Mouse (Mus musculus): Measurements from ENCODE around the gene Ppl.

The Ppl gene

DNA sequence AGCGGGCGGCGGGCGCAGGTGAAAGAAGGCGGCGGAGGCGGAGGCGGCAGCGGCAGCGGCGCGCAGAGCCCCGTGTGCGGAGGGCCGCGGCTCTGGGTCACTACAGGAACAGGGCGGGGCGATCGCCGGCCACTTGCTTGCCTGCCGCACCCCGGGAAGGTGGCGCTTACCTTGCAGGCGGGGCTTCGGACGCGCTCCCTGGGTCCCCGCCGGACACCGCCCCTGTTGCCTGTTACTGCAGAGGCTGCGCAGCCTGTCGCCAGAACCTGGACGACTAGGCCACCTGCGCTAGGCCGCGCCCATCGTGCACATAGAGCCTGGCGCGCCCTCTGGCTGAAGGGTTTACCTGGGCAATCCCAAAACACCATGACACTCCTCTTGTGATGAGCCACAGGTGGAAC, at the start of gene Ppl:
TSS of gene Ppl (minus strand) at position 21 of the 401 bp plus-strand sequence.
- DNase-seq (ENCODE audit: low spot score), result peak; percentile 58

DNA sequence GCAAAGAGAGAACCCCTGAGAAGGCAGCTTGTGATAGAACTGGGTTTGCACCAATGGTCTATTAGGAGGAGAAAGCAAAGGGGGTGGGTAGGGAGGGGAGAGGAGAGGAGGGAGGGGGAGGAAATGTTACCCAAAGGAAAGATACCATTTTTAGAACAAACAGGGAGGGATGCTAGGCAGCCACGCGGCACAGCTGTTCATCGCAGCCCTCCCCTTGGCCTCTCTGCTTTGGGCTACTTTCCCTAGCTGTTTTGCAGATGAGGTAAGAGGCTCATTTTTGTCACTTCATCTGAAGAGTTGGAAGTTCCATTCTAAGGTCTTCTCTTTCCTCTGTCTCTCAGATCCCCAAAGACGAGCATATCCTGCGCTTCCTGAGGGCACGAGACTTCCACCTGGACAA, 40.4 kb upstream of the Ppl start:
- no peak for DNase-seq (ENCODE audit: low spot score)

DNA sequence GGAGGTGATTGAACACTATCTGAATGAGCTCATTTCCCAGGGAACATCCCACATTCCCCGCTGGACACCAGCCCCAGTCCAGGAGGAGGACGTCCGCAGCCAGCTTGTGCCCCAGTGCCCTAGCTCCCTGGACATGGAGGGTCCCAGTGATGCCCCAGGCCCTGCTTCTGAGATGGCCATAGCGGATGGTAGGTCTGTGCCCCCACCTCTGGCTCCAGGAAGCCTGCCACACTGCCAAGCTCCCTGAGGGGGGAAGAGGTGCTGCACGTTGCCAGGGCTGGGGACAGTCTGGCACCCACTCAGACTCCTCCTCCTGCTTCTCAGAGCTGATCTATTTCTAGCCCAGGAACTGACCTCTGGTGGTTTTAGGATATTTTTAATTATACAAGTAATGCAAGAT, 36.6 kb upstream of the Ppl start:
- DNase-seq (ENCODE audit: low spot score), result no peak

DNA sequence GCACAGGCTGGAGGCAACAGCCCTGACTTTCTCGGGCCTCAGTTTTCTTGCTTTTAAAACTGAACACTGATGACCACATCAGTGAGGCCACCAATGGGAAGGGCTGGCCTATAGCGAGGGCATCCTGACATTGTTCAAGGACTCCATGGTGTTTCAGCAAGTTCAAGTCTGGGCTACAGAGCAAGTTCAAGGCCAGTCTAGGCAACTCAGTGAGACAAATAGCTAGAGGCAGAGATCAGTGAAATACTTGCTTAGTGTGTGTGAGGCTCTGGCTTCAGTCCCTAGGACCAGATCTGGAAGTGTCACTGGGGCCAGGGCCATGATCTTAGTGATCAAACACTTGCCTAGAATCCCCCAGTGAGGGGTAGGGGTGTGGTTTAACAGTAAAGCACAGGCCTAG, 35.8 kb upstream of the Ppl start:
- DNase-seq (ENCODE audit: low spot score), result no peak

DNA sequence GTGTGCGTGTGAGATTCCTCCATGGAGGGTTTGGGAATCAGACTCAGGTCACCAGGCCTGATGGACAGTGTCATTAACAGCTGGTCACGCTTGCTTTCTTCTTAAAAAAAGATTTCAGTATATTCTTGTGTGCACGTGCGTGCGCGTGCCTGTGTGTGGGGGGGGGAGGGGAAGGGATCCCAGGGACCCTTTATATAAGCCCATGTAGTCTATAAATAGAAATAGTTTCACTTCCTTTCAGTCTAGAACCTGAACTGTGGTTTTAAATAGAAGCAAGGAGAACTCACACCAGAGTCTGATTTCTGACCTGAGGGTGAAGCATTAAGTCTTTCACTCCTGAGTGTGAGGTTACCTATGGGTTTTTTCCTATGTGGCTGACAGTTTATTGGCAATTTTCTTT, 32.1 kb upstream of the Ppl start:
- DNase-seq (ENCODE audit: low spot score), result no peak

DNA sequence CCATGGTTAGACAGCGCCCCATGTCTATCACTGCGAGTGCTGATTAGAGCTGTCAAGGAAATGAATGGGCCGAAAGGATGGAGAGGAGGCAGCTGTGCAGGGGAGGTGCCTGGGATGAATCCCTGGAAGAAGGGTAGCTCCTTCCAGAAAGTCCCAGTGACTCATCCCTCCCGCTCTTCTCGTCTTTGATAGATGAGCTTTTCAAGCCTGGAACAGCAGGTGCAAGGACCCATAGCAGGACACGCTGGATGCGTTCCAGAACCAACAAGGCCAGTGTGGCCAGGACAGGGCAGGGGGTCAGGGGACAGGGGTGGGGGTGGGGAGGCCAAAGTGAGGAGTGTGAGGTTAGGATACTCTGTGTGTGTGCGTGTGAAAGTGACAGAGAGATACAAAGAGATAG, 27.0 kb upstream of the Ppl start:
- no peak for DNase-seq (ENCODE audit: low spot score)

DNA sequence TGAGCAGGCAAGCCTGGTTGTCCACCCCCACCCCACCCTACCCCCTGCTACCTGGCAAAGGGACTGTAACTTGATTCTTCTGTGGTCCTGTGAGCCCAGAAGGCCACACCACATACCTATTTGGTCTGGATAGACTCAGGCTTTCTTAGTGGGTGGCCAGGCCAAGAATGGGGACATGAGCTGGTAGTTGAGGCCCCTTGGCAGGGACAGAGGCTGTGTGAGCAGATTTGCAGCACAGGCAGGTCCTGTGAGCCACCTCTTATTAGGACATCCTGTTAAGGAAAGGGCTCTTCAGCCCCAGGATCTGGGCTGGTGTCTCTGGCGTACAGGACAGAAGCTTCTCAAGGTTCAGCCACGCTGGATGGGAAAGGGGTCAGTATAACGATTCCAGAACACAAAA, 24.9 kb upstream of the Ppl start:
- DNase-seq (ENCODE audit: low spot score), result no peak

DNA sequence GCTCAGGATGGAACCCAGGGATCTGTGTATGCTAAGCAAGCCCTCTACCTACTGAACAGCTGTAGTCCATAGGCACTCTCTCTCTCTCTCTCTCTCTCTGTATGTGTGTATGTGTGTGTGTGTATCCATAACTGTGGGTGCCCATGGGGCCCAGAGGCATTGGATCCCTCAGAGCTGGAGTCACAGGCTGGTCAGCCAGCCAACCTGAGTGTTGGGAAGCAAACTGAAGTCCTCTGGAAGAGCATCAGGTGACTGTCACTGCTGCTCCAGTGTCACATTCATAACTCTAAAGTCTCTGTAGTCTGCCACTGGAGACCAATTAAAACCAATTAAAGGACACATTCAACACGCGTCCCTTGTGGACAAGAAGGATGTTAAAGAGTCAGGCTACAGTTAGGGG, 24.3 kb upstream of the Ppl start:
- DNase-seq (ENCODE audit: low spot score), result no peak

DNA sequence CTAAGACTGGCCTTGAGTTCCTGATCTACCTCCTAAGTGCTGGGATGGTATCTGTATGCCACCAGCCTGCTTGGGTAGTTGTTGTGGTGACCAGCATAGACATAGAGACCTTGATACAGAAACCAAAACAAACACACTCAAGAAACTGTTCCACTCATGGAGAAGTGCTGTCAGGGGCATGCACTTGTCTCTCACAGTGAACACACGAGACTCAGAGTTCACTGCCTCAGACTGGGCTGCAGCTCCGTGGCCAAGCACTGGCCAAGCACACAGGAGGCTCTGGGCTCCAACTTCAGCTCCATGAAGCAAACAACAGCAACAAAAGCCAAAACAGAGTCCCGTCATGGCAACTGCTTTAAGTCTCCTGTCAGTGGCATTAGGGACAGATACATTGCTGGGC, 22.8 kb upstream of the Ppl start:
- DNase-seq (ENCODE audit: low spot score), result no peak

DNA sequence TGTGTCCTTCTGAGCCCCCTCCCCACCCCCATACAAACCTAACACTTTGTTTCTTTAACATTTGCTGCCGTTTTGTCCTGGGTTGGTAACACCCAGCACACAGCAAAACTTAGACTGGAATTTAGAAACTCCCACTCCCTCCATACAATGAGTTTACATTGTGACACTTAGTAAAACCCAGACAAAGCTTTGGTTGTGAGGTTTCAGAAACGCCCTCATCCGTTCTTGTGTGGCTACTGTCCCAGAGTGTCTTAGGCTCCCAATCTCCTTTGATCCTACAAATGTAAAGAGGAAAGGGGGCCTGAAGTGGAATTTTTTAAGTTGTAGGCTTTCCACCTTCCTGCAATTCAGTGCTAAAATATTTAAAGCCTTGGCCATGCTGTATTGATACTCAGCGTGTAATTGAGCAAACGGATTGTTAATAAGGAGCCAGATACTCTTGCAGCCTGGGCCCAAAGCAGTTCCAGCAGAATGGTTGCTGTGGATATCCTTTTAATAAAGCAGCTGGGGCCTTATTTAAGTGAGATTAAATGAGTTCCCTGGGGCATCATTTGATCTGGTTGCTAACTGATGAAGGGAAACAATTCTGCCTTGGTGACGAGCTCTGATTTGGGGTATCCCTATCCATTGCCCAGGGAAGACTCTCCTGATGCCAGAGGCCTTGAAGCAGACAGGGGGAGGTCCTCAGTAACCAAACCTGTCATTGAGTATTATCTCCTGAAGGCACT, 21.2 kb upstream of the Ppl start:
- DNase-seq (ENCODE audit: low spot score), result no peak

DNA sequence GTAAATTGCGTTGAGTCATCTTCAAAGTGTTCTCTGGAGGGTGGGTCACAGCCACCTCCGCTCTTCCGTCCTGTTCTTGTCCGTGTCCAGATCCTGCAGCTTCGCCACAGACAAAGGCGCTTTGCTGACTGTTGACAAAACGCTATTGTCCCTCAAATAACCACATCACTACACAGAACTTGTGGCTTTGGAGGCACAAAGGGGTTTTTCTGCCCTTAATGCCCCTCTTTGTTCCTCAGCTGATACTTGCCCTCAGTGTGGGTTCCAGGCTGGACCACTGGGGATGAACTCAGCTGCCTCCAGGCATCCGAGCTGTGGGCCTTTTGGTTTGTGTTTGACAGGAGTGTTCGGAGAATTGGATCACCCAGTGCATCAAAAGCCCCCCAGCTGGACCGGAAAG, 18.3 kb upstream of the Ppl start:
- no peak for DNase-seq (ENCODE audit: low spot score)

DNA sequence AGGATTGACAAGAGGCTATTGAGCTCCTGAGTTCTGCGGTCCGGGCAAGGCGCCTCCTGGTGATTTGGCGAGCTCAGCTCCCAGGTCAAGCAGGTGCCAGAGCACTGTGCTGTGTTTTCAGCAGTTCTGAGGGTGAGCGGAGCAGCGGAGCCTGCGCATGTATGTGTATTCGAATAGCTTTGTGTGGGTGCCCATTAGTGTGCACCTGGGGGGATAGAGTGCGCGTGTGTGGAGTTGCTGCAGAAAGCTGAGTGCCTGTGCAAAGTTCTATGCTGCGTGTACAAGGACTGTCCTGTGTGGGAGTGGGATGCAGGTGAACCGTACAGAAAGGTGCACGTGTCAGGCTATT, 14.8 kb upstream of the Ppl start, which contains the start of gene Sec14l5:
TSS of gene Sec14l5 (plus strand) at position 73 of the 349 bp plus-strand sequence.
- DNase-seq (ENCODE audit: low spot score), result no peak

DNA sequence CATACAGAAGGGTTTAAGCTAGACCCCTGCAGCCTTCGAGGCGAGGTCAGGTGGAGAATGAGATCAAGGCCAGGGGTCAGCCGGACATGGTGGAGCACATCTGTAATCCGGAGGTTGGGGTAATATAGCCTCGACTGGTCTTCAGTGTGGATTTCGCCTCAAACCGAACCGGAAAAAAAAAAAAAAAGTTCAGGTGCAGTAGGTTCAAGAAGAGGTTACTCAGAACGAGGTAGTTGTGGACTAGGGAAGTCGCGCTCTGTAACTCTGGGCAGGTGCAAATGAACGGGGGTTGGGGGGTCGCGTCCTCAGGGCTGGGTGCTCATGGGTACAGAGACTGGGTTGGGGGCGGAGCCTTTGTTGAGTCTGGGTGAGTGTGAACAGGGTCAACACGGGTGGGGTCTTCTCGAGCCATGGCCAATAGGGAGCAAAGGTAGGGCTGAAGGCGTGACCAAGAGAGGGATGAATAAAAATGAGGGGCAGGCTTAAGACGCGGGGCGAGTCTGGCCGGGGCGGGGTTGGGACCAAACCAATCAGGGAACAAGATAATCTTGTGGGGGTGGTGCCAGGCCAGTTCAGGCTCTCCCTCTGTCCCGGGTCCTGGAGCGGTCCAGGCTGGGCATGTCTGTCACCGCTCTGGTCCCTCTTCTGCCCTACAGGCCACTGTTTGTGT, 14.3 kb upstream of the Ppl start:
- peak; percentile 78 for DNase-seq (ENCODE audit: low spot score)

DNA sequence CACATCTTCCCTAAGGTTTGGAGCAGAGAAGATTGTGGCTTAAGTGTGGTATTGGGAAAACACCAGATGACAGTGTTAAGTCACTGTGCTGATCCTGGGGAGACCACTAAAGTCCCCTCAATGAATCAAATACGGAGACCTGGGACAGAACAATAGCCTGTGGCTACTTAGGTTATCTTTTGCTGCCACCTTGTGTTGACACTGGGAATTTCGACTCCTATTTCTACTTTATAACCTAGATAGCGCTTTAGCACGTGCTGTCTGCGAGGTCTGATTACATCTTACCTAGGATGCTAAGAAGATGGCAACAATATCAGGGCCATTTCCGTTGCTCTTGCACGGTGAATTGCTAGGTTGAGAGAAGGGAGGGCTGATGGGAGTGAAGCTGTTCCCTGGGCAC, 13.3 kb upstream of the Ppl start:
- DNase-seq (ENCODE audit: low spot score), result peak; percentile 81

DNA sequence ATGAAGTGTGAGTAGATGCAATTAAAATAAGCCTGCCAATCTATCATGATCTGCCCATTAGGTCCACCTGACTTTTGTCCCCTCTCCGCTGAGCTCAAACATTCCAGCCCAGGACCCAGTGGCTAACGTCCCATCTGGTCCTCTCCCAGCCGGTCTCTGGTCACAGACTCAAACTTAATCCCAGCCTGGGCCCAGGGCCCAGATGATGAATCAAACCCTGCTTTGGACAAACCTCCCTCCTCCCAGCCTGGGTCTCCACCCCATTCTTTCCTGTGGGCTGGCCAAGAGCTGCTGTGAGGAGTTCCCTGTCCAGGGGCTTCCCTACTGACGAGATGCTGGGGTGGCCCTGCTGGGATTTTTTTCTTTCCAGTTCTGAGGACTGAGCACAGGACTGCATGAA, 7.5 kb upstream of the Ppl start:
- DNase-seq (ENCODE audit: low spot score), result no peak

DNA sequence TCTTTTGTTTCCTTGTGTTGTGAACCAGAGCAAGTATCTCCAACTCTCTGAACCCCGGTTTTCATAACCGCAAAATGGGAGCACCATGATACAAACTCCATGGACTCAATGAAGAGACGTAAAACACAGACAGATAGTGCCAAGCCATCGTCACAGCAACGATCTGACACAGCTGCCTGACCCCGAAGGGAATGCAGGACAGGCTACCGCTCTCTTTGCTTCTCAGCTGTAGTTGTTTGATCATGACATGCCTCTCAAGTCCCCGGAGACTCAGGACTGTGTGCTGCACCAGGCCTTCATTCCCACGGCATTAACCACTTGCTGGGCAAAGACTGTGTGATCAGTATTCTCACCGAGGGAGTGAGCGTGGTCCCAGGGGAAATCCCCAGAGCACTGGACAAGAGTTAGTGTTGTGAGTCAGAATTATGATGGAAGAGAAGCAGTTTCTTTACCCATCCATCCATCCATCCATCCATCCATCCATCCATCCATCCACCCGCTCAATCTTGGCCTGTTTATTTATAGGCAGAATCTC, 4.9 kb upstream of the Ppl start:
- DNase-seq (ENCODE audit: low spot score), result no peak

DNA sequence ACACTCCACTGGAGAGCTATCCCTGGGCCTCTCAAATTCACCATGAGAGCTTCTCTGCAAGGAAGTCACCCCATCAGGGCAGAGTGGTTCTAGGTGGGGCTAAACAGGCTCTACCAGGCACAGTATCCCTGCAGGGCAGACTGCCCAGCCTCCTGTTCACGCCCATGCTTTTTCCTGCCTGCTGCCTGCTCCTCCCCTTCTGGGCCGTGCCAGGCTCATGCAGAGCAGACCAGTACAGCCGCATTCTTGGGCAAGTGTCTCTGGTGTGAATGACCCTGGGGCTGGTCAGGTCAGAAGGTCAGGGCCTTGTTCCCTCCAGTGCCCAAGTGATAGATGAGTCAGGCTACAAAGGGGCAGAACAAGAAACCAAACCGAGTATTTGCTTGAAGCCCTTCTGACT, 4.3 kb upstream of the Ppl start:
- DNase-seq (ENCODE audit: low spot score), result no peak

DNA sequence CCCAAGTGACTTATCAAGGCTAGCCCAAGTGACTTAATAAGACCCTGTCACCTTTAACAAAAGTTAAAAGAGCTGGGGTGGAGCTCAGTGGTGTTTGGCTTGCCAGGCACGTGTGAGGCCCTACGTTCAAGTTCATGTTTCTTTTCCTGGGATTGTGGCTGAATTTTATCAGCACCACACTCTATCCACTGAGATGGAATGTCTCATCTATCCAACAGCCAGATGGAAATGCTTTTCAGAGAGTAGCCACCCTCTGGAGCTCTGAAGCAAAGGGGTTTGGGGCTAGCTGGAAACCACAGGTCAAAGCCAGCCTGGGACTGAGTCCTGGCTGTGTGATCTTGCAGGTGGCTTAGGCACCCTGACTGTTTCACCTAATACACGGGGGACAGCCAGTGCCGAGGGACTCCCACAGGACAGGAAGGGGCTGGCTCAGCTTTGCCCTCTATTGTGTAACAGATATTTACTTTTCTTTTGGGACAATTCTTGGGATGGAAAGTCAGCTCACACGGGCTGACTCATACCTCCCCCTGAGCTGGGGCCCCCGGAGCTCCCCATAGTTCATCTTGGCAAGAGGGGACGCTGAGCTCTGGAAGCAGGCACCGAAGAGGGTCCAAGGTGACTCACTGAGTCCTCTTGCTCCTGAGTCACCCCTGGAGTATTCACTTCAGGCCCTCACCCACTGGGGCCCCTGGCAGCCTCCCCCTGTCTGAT, 3.5 kb upstream of the Ppl start:
- no peak for DNase-seq (ENCODE audit: low spot score)

DNA sequence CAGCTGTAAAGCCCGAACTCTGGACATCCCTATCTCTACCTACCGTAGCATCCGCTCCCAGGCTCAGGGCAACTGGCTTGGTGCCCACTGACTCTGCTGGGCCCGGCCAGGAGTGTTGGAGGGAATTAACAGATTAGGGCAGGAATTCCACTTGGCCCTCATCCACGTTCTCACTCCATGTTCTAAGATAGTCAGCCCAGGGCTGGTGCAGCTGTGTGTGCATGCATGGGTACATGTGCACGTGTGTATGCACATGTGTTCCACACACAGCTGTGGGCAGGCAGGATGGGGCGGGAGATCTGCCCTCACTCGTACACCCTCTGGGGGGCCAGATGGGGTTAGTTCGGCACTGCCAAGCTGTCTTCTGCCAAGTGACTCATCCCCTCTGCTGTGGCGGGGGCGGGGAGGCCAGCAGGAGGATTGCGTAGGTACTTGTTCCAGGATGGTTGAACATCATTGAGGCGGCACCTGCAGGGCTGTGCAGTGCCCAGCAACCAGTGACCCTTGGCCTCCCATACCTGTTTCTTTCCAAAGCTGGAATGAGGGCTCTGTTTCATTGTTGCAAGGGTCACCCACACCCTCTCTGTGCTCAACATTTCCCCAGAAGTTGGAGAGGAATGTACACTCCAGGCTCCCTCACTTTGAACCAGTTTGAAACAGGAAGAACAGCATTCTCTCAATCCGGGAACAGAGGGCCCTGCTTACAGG, 2.6 kb upstream of the Ppl start:
- peak; percentile 77 for DNase-seq (ENCODE audit: low spot score)

DNA sequence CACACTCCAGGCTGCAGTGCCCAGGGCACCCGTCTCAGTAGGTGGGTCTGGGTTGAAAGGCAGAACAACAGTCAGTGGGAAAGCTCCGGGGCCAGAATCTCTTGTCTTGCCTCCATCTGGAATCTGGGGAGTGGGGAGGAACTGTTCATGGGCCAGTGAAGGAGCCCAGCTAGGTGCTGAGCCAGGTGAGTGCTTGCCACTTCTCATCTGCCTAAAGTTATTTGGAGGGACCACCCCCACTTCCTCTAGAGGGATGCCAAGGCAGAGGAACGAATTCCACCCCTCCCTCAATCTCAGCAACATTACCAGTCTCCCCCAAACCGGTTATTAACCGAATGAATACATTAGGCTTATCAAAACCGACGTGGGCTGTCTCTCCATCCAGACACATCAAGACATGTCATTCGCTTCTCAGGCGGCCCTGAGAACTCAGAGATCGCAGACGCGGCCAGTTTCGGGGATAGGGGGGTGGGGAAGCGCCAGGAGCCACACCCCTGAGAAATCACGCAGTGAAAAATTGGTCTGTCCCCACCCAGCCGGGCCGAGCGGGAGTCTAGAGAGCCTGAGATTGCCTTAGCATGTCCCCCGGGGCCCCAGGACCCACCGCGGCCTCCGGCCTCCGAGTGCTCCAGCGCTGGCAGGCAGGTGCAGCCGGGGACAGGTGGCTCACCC, 834 bp downstream of the Ppl start:
- no peak for DNase-seq (ENCODE audit: low spot score)

DNA sequence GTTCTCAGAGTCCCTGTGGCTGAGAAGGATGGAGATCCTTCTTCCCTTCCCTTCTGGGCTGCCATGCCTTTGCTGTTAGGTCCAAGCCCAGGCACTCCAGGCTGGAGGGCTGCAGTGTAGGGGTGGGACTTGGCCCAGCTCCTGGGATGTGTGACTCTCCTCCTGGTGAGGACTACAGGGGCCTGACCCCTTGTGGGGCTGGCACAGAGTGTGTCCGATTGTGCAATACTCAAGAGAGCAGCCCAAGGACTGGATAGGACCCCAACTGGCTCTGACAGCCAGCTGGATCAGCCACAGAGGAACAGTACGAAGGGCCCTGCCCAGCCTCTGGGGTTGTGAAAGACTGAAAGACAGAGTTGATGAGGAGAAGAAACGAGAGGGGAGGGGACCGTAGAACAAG, 1.5 kb downstream of the Ppl start:
- peak; percentile 73 for DNase-seq (ENCODE audit: low spot score)

DNA sequence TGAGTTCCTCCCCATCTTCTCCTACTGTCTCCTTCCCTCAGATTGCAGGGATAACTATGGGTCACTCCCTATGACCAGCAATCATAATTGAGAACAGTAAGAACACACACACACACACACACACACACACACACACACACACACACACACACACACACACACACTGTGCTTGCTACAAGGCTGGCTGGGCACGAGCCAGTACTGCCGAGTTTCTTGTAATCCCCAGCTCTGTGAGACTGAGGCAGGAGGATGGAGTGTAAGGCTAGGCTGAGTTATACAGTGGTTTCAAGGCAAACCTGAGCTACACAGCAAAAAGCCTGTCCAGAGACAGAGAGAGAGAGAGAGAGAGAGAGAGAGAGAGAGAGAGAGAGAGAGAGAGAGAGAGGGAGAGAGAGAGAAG, 2.0 kb downstream of the Ppl start:
- no peak for DNase-seq (ENCODE audit: low spot score)
